Mouse (Mus musculus) granulocyte monocyte progenitor cell, adult 5-6 weeks (primary cell): ENCODE results near the gene Sema6b. TPM values are rescaled to one million over a fixed set of nuclear protein-coding genes. Genes with fewer than 3 reads are reported as not detected.
A peak's percentile ranks its signal among the peaks of the same experiment; 100 is the strongest.

Experiments used
- ATAC-seq: replicated peaks from 2 replicates; pipeline ENCODE4 v1.8.0; 2016; ENCODE audit warnings: mild to moderate bottlenecking, moderate TSS enrichment, inconsistent platforms; ENCODE audit not compliant: poor library complexity, severe bottlenecking
- total RNA-seq, 2 experiments: library from RNA; stranded (forward) in 1 of 2; stranded (reverse) in 1 of 2; fragments of 200-712, 200-1000 nt in 1 of 2; fragments of >200 nt in 1 of 2; fragmentation: Nextera tagmentation in 1 of 2; gene quantifications; 2 replicates each; pipeline ENCODE4 v1.2.3; 2014 to 2017

The Sema6b gene
- total RNA-seq (2014; fragmentation: Nextera tagmentation) (4.3 and 5.1 TPM in 2 replicates), total RNA-seq (2017) (6.0 and 7.7 TPM in 2 replicates)

DNA sequence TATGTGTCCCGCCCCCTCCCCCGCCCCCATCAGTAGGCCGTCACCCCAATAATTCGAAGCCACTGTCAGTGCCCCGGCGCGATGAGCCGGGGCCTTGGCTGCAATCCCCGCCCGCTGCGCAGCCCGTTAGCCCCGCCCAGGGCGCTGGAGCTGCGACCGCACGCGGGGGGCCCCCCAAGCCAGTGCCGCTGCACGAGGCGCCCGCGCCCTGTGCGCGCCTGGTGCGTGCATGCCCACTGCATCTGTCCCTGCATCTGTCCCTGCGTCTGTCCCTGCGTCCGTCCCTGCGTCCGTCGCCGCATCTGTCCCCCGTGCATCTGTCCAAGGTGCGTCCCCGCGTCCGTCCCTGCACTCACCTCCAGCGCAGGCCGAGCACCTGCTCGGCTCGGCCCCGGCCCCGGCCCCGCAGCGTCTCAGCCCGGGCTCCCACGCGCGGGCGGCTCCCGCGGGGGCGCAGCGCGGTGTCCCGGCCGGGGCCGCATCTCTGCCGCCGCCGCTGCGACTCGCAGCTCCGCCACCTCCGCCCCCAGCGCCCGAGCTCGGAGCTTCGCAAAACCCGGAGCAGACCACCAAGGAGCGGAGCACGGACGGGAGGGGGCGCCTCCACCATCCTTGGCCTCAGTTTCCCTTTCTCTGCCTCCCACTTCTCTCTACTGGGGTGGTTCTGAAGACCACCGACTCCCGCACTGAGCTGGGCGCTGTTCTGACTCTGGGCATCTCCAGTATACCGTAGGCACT is at the start of gene Sema6b:
Gene Sema6b (minus strand): TSS at position 486 of the 738 bp plus-strand sequence.
- ATAC-seq, result peak; percentile 52

DNA sequence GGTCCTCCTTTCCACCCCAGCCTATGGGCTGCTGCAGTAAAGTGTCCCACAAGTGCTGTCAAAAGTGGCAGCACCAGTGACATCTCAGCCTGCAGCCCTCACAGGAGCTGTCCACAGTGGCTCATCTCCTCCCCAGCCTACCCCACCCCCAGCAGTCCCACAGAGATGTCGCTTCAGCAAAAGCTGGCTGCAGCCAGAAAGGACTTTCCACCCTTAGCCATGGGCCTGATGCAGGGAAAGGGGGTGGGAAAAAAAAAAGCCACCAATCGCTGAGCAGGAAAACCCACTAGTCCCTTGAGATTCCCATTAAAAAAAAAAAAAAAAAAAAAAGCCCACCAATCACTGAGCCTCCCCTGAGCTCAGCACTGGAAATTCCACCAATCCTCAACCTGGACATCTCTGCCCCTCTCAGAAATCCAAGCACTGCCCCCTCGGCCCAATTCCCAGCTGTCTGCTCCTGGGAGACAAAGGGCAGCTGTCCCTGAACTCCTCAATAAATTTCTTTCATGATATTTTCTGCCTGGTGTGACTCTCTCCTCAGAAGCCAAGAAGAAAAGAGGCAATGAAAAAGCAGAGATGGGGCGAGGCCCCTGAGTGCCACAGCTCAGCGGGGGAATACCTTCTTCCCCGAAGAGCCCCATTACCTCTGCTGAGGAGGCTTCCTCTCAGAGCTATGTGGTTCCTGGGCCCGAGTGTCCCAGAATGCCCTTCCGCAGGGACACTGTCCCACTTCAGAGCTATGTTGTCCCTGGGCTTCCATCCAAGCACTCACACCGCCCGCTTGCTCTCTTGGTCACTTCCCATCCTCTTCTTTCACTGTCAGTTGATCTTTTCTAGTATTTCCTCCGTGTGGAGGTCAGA is 45.4 kb upstream of the Sema6b start:
- ATAC-seq, result no peak

- ATAC-seq, result peak; percentile 90
Measured at GRCm38 (mm10) chr17:56183658-56184103, 43.5 kb upstream of the Sema6b start, which contains the start of gene Mydgf. Mydgf (minus strand) TSS chr17:56183920.

GRCm38 (mm10) chr17:56182975-56183657 is 43.0 kb upstream of the Sema6b start:
- ATAC-seq, result peak; percentile 61

- ATAC-seq, result no peak
Measured at GRCm38 (mm10) chr17:56175416-56175815, 35.3 kb upstream of the Sema6b start.

GRCm38 (mm10) chr17:56173401-56174046 is 33.4 kb upstream of the Sema6b start:
- ATAC-seq, result no peak

DNA sequence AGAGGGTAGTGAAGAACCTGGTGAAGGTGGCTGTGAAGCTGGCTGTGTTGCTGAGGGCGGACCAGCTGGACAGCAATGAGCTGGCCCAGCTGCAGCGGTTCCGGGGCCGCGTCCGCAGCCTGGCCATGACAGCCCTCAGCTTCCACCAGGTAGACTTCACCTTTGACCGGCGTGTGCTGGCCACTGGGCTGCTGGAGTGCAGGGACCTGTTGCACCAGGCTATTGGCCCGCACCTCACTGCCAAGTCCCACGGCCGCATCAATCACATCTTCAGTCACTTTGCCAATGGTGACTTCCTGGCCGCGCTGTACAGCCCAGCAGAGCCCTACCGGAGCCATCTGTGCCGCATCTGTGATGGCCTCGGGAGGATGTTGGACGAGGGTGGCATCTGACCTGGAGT is 31.7 kb upstream of the Sema6b start:
- ATAC-seq, result no peak

- no peak for ATAC-seq
Measured at GRCm38 (mm10) chr17:56171456-56171855, 31.3 kb upstream of the Sema6b start.

GRCm38 (mm10) chr17:56170636-56171035 is 30.5 kb upstream of the Sema6b start:
- no peak for ATAC-seq

DNA sequence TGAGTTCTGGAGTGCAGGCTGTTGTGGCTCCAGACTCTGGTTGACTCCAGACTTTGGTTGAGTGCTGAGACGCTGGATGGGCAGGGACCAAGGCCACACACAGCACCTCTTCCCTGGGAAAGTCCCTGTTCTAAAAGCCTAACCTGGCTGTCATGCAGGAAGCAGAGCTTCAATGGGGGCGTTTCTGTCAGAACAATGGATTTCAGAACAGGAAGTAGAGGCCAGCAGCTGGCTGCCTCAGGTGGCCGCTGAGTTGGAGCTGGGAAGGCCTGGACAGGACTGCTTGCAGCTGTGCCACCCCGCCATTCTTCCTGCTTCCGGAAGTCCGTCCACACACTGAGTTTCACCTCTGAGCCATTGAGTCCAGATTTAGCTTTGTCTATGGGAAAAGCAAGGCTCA is 29.7 kb upstream of the Sema6b start:
- ATAC-seq, result peak; percentile 33

- ATAC-seq, result no peak
Measured at GRCm38 (mm10) chr17:56165671-56166070, 25.5 kb upstream of the Sema6b start.

DNA sequence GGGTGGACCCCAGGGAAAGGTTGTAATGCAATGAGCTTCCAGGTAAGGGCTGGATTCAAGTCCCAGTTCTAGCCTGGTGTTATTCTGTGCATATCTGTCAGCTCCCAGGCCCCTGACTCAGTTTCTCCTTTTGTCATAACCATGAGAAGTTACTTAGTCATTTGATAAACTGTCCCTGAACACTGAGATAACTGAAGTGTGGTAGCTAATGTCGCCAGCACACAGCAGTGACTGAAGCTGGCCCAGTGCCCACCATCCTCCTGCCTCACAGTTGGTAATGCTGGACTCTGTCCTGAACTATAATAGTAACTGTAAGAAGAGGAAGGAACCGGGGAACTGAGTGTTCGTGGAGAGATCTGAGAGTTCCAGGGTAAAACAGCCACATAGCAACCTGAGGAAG is 24.4 kb upstream of the Sema6b start:
- ATAC-seq, result no peak

- no peak for ATAC-seq
Measured at GRCm38 (mm10) chr17:56163523-56164102, 23.5 kb upstream of the Sema6b start.

- ATAC-seq, result peak; percentile 95
Measured at GRCm38 (mm10) chr17:56162231-56162774, 22.2 kb upstream of the Sema6b start, which contains the start of gene Tnfaip8l1. Tnfaip8l1 (plus strand) TSS chr17:56162477.

GRCm38 (mm10) chr17:56159729-56160128 is 19.6 kb upstream of the Sema6b start:
- ATAC-seq, result peak; percentile 57

DNA sequence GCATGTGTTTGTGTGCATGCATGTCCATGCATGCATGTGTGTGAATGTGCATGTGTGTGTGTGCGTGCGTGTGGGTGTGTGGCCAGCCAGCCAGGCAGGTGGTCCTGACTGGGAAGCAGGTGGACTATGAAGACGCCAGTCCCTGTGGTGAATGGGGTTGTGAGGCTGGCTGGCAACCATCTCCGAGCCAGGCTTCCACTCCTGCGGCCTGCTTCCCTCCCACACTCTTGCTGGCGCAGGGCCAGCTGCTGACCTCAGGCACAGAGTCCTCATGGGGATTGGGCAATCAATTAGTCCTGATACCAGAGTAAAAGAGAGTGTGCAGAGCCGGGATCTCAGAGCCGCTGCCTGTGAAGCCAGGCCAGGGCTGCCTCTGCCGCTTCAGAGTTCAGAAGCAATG is 13.5 kb upstream of the Sema6b start:
- ATAC-seq, result peak; percentile 89

DNA sequence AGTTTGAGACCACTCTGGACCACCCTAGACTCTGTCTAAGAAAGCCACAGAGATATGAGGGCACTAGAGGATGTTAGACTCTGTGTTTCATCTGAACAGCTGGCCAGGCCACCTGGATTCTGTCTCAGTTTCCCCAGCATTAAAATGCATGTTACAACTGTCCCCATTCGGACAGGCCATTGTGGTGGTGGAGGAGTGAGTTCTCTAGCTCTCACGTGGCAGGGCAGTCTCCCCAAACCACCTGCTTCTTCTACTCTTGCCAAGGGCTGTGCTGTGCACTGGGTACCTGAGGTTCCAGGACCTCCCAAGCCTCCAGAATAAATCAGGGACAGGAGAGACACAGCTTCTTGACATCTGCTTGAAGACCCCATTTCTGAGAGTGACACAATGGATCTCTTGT is 9.8 kb upstream of the Sema6b start:
- no peak for ATAC-seq

DNA sequence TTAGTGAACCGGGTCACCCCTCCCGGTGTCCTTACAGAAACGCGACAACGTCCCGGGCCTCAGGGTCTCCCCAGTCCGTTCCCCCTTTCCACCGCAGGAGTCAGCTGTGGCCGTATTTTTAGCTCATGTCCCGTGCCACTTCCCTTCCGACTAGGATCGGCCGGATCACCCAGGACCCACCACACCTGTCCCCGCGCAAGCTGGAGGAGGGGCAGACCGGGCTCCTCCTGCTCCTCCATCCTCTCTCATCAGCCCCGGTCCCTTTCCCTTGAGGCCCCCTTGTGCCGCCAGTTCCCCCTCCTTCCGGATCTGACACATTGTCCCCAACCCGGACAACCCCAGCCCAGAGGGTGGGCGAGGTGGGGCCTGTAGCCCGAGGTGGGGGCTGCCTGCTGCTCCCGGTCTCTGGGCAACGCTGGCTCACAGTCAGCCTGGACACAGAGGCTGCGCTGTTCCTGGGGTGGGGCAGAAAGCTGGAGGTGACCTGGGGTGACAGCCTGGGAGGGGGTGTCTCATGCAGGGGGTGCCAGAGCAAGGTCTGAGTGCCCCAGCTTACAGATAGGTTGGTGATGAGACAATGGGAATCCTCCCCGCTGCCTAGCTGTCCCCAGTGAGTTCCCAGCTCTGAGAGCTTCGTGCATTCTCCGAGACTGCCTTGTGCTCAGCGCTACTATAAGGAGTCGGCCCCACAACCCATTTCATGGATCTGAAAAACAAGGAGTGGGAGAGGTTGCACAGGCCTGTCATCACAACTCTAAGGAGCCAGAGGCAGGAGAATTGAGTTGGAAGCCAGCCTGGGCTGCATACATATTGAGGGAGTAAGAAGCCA is 8.9 kb upstream of the Sema6b start:
- peak; percentile 25 for ATAC-seq

- no peak for ATAC-seq
Measured at GRCm38 (mm10) chr17:56148280-56148679, 8.1 kb upstream of the Sema6b start.
